Mouse (Mus musculus) R1 (cell line): ENCODE measurements at regions not wholly inside any gene's neighbourhood (a gene's known extent, or its start where the extent isn't known, plus 50 kb on each side); places are given as distances from the start of the nearest gene placed in this dataset.

Source experiments
- DNase-seq: peaks from one replicate; pipeline ENCODE4 v3.0.0-alpha.2; 2018; ENCODE audit warnings: low read depth, low spot score

DNA sequence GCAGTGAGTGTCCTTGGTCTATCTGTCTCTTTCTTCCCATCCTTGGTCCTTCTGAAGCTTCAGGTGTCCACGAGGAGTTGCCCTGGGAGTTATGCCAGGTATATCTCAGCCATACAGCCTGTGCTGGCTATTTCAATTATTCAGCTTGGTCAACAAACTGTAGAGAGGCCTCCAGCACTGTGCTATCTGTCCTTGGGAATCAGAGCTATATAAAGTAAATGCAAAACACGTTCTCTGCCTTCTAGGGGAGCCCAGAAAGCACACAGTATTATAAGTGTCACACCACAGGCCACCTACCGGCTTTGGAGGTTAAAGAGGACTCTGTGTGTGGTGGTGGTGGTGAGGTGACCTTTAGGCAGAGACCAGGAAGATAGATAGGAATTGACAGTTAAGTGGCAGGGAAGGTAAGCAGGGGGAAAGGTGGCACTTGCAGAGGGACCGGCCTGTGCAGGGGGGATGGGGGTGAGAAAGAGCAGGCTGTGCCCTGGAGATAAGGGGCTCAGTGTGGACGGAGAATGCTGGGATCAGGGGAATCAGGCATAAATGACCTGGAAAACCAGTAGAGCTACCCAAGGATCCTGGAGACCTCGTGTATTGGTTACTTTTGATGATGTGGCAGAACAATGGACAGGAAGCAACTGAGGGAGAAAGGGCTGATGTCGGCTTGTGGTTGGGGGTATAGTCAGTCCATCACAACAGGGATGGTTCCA is 425.9 kb downstream of the Fut8 start:
- no peak for DNase-seq

DNA sequence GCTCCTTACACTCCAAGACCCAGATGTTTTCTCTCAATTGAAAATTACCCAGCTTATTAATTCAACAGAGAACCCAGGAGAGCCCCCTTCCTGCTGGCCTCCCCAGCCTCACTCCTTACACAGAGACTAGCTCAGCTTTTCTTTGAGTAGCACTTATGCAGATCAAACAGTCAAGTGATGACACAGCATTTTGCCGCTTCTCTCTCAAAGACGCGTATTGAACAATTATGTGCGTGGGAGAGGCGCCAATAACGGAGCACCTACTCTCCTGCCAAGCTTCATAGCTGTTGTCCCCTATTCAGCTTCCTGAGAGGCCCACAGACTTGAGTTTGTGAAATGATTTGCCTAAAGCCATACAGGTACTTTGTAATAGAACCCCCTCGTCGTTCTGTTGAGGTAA is 428.5 kb downstream of the Fut8 start:
- peak; percentile 26 for DNase-seq

DNA sequence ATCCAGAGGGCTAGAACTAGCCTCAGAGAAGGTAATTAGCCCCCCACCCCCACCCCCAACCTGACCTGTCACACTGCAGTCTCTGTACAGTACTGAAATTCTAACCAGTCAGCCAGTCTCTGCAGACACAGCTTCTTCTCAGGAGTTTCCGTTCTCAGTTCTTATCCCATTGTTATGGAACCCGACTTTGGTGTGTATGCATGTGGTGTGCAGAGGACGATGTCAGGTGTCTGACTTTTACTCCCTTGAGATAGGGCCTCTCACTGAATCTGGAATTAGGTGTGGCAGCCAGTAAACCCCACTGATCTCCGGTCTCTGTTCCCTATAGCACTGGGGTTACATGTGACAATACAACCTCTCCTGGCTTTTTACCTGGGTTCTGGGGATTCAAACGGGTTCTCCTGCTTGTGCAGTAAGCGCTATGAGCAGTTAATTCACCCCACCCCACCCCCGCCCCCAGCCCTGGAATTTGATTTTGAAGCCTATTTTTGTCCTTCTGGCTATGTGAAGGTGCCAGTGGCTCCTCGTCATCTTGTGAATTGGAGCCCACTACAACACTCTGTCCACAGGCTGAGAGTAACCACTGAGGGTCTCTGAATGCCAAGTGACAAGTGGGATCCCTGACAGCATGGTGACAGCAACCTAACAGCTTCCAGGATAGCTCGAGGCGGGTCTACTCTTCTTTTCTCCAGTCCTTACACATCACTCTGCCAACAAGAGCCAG is 429.4 kb downstream of the Fut8 start:
- DNase-seq, result peak; percentile 89

DNA sequence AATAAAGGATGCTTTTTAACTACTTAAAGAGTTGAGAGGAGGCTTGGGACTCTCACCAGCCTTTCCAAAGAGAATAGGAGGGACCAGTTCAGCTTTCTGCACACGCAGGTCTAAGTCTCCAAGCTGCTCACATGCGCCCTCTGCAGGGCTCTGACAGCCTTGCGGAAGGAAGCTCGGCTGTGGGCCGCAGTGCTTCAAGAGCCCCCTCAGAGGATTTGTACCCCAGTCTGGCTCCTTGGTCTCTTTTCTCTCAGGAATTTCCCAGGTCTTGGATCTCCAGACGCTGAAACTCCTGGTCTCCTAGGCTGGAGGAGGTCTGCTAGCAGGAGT is 429.9 kb downstream of the Fut8 start:
- DNase-seq, result peak; percentile 80

DNA sequence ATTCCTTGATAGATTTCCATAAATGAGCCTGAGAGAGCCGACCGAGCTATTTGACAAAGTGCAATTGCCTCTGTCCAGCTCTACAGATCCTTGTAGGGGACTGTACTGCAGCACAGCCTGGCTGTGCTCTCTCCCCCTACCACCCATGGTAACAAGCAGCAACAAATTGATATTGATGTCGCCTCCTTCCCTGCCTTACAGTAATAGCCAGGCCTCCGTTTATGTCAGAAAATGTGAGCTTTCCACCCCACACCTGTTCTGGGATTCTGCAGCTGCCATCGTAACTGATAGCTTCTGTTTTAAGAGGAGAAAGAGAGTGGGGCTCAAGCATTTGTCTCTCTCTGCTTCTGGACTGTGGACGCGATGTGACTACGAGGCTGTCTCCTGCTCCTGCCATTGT is 432.6 kb downstream of the Fut8 start:
- DNase-seq, result no peak

DNA sequence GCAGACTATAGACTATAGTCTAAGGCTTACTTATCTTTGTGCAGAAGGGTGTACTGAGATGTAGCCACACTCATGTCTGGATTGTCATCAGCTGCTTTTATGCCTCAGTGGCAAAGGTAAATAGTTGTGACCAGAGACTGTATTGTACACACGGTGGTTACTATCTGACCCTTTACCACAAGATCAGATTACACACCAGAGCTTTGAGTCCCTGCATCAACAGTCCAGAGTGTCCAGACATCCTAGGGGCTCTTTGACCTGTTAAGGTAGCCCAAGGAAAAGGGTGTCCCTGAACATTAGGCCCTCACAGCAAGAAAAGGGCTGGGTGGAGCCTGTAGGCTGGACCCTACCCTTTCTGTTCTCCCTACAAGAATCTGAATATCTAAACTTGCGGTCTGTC is 436.4 kb downstream of the Fut8 start:
- DNase-seq, result no peak

DNA sequence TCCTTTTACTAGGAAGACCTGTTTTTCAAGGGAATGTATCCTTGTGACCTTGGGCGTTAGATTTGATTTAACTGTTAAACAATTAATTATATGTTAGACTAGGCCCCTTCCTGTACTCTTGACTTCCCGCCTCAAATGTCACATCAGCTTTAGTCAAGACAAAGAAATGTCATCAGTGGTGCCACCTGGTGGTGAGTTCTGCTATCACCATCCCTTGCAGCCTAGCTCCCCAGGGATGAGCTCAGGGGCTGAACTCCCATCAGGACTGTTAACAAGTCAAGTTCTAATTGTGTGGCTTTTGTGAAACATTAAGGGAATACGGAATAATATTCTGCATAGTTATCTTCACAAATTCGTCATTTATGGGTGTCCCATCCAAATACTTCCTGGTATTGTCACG is 436.8 kb downstream of the Fut8 start:
- DNase-seq, result peak; percentile 67

DNA sequence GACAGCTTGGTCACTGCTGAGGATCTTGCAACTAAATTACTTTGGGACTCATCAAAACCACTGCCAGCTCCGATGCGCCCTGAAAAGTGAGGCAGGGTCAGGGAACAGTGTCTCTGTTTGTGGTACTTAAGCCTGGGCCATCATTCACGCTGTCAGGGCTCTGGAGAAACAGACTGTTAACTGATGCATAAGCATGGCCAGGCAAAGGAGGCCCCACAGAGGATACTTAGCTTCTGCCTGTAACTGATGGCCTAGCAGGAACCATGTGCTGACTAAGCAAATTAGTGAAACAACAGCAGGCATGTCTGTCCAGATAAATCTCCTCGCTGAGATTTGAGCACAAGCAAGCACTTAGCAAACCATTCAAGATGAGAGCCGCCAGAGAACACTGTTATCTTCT is 440.1 kb downstream of the Fut8 start:
- no peak for DNase-seq

DNA sequence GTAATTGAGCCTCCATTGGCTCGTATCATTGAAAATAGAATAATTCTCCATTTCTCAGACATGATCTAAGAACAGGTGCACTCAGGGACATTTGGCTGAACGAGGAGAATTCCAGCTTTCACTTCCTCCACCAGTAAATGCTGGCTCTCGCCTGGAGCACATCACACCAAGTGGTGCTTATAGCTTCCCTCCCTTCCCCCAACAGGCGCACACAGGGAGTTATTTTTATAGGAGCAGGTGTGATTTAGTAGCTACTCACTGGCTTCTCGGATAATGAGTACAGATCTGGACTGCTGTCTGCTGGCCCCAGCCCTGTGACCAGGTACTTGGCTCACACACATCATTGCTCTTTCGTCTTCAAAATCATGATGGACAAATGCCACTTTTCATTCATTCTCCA is 456.2 kb downstream of the Fut8 start:
- no peak for DNase-seq

DNA sequence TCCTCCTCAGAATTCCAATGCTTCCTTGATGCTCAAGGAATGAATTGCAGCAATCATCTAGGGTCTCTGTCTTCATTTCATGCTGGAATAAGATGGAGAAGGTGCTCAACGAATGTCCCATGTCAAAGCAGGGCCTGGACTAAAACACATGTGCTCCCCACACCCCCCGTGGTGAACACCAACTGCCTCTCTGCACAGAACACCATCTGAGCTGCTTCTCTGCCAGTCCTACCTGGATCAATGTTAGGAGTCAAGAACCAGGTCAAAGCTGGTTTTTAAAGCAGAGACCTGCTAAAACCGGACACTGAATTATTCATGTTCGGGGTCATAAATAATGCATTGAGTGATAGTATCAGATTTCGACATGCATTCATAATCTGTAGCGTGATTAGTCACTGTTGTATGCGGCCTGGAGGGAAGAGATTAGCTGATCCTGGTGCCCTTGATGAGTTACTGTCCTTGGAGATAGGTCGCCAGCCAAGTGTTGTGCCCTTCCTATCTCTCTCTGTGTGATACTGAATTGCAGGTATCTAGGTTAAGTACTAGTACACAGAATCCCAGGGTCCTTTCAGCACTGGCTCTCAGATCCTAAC is 458.2 kb downstream of the Fut8 start:
- no peak for DNase-seq

DNA sequence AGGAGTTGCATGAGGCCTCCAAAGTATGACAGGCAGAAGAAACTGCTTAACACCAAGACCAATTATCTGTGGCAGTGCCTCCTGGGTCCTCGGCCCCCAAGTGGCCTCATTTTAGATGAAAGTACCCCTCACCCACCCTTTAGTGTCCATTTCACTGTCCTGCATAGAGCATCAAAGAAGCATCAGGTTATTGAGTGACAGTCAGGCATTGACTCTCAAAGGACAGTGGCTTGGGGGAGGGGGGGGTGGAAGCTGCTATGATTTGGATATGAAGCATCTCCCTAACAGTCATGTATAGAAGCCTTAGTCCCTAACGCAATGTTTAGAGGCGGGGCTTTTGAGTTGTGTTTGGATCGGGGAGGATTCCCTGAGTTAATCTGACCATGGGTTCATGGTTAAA is 458.7 kb downstream of the Fut8 start:
- DNase-seq, result no peak

DNA sequence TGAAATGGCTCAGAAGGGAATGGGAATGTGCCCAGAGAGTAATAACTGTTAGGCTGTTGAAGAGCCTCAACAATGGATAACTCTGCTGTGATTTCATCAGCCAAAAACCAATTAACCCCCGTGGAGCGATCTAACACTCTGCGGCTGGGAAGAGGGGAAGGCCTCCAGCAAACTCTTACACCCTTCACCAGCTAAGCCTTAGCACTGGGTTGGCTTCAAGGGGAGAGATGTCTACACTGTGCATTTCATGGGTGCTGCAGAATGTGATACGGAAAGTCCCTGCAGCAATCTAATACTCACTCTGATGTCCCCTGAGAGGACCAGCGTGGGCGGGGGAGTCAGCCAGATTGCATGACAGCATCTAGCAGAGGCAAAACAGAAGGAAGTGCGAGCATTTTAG is 460.2 kb downstream of the Fut8 start:
- no peak for DNase-seq

DNA sequence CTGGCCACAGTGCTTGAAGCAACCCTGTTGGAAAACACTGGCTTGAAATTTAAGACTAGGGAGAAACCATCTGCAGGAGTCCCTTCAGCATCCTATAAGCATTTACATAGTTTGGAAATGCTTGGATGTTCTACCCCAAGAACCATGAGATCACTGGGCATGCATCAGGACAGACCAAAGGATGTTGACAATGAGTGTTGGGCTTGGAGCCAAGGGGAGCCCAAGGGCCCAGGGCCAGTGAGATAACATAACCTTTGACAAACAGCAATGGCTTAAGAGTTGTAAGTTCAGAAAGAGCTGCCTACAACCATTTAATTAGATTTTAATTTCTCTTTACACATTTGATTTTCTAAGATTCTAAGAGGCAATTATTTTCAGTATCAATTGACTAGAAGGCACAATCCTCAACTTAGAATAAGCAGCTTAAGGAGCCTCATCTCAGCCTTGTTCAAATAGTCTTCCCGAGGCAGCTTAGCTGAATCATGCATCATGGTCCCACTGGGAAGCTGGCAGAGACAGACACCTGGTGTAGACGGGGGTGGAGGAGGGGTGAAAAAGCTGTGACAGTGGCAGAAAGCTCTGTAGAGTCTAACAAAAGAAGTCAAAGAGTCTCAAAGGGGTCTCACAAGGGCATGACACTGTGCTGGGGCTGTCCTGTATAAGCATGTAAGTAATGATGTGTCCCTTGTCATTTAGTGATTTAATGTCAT is 462.1 kb downstream of the Fut8 start:
- DNase-seq, result no peak

DNA sequence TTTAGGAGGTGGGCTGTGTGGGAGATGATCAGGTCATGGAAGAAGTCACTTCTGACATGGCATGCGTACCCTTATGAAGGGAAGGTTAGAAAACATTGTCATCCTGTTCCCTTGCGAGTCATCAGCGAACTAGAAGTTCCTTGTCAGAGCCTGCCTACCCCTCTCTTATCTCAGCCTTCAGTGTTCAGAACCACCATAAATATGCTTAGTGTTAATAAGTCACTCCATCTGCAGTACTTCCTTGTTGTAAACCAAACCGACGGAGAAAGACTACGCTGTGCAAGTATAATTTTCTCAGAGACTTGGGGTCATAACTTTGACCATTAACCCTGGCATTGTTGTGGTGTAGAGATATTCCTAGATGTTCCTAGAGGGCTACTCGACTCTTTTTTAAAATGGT is 477.6 kb downstream of the Fut8 start:
- DNase-seq, result no peak

DNA sequence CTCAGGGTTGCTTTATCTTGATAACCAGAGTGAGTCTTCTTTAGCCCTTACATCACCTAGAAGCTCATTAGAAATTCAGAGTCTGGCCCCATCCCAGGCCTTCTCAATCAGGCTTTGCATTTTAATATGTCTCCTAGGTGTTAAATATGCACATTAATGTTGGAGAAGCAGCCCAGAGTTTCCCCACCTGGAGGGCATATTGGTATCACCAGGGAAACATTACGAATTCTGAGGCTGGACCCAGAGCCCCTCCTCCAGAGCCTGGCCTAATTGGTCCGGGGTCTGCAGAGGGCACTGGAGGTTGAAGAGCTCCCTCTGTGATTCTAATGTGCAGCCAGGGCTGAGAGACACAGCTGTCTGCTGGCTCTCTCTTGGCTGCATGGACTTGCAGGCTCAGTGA is 478.1 kb downstream of the Fut8 start:
- peak; percentile 36 for DNase-seq

DNA sequence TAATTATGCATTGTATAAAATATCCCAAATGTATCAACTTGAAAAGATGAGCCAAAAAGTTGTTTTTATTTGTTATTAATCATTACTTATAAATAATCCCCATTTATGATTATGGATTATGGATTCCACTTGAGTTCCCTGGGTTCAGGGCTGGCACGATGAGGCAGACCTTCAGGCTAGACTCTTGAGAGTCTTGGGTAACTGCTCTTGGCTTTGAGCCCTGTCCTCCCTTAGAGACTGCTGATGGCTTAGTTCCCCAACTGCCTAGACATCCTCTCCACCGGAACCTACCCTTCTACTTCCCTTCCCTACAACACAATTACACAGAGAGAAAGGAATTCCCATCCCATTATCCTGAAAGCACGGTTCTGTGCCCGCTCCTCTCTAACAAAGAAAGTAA is 466.3 kb upstream of the Gm6657 start:
- peak; percentile 11 for DNase-seq

DNA sequence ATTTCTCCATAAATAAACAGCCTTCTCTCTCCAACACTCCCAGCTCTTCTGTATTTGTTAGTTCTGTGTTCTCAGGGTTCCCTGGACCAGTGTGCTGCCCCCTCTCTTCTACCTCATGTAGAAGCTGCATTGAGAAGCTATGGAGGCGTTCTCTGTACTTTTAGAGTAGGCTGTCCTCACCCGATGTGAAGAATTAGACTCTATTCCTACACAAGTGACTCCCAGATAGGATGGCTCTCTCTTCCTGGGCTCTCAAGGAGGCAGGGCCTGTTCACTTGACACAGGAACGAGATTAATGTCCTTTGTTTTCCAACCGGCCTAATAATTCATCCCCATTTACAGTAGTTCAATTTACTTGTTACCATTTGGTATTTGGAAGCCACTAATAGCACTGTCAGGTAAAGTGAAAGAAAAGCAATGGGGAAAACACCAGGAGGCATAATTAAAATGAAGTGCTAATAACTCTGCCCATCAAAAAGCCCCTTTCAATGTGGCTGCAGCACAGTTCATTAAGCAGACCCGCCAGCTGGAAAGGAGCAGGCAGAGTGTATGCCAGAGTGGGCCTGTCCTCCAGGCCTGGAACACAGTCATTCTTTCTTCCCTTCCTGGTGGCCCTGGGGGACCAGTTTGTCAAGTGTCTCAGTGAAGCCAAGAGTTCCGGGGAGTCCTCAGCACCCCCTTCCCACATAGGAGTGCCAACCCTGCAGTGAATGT is 454.8 kb upstream of the Gm6657 start:
- DNase-seq, result no peak

DNA sequence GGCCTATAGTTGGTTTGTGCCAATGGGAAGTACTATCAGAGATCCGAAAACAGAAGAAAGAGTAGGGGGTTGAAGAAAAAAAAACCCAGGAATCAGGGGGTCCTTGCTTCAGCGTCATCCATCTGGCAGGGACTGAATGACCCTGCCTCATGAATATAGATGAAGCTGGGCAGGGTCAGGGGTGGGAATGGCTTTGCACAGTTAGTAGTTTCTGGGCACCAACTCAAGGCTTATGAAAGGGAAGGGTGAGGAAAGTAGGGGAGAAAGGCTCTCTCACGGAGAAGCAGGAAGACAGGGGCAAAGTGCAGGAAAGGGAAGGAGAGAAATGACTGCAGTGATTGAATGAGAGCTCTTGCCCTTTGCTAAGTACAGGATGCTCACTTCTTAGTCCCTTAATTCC is 451.3 kb upstream of the Gm6657 start:
- DNase-seq, result no peak

DNA sequence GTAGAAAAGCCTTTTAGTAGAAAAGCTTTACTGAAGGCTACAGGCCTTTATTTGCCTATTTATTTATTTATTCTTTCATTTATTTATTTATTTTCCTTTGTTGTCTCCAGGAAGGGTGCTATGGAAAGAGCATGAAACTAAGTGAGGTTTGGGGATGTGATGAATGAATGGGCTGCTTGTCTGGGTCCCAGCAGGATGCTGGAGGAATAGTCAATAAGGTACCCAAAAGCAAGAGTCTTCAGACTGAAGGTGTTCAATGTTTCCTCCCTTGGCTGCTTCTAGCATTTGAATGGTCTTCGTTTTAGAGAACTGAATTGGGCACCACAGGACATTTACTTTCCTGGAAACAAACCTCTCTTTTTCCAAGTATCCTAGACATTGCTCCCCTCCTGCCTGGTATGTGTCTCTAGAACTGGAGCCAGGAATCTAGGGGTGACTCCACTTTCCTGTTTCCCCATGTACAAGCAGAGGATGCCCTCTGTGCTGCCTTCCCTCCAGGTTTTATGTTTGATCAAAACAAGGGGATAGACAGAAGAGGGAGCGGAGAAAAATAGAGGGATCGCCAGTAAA is 444.5 kb upstream of the Gm6657 start:
- no peak for DNase-seq

DNA sequence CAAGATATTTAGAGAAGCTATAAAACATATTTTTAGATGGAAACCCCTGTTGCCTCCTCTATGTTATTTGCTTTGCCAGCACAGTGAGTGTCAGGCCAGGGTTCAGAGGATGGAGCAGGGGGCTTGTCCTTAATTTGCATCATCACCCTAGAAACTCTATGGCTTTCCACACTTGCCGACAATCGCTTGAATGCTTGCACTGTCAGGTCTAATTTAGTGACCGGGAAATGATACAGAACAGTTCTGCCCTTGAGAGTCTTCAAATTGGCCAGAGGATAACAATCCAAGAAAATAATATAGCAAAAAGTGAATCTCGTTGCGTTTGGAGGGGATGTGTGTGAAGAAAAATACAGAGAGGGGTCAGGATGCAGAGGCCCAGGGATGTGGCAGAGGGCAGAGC is 441.9 kb upstream of the Gm6657 start:
- no peak for DNase-seq

DNA sequence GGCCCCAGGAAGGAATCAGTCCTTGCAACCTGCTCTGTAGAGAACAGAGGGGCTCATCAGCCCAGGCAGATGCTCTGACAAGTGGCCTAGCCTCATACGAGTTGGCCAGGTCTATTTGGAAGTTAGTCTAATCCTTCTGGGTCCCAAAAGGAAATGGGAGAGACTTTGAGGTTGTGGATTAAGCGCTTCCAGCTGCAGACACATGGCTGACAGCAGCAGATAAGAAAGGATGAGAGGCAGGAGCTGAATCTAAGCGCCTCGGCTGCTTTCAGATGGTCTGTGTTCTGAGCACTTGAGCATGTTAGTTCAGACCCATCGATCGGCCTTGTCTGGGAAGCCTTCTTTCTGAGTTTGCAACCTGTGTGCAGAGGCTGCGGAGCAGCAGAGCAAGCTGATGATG is 438.0 kb upstream of the Gm6657 start:
- no peak for DNase-seq

DNA sequence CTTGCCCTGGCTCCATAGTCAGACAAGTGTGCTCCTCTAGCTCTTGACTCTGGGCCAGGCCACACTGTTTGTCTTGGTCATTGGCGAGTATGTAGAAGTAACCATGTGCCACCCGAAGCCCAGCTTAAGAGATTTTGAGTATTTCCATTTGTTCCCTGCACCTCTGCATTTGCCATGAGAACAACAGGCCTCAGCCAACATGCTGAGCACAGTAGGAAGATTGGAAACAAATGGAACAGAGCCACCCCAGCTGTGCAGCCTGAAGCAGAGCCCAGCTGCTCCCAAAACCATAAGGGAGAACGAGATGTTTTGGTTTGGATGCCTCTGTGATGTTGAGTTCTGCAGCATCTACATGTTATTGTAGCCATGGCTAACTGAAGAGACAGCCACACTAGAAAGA is 433.1 kb upstream of the Gm6657 start:
- no peak for DNase-seq
